Mouse (Mus musculus) large intestine, adult 2 months (tissue): ENCODE data around the gene Resp18. TPM values are rescaled to one million over a fixed set of nuclear protein-coding genes. Genes with fewer than 3 reads are reported as not detected.

Experiments used
- DNase-seq: peaks from one replicate; pipeline ENCODE4 v3.0.0-alpha.2; 2012; ENCODE audit warnings: low read depth, low spot score
- WGBS: fragments of 180-500 bp; shearing (Covaris S2); methylation state at CpG from one replicate; pipeline ENCODE4 v1.1.7; 2018; 5-methylcytosine and 5-hydroxymethylcytosine counted together
- polyA plus RNA-seq: library from polyadenylated mRNA; depleted of rRNA; stranded (reverse); fragments of >200 nt; gene quantifications from 2 replicates; pipeline ENCODE4 v1.2.3, GENCODE M21; 2012; rRNA removed

Resp18 gene
- polyA plus RNA-seq: 14.0 and 17.7 TPM in 2 replicates

- WGBS: 15% methylated on average over 13 of the region's 13 CpGs
- DNase-seq: no peak
Observed at GRCm38 (mm10) chr1:75278228-75278627, at the start of gene Resp18. Gene Resp18 (minus strand): TSS chr1:75278415.

GRCm38 (mm10) chr1:75327461-75327860 is 49.2 kb upstream of the Resp18 start:
- DNase-seq: no peak

DNA sequence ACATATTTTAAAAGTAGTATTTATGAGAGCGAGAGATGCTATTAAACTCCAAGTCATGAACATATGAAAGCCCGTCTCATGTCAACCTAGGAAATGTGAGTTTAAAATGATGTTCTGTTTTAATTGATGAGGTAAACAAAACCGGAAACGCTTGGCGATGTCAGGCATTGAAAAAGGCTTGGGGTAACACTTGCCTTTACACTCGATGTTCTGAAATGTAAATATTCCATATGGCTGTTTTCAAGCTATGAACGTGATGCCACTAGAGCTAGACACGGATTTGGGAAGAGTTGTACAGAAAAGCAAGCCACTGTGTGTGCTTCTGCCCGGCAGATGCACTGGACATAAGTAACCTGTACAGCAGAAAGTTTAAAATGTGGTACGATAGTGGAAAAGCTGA is 41.0 kb upstream of the Resp18 start:
- no peak for DNase-seq
- 78% methylated on average over 10 of the region's 10 CpGs for WGBS

- no peak for DNase-seq
- WGBS: 89% methylated on average over 4 of the region's 4 CpGs
Observed at GRCm38 (mm10) chr1:75318736-75319135, 40.5 kb upstream of the Resp18 start.

GRCm38 (mm10) chr1:75318301-75318700 is 40.1 kb upstream of the Resp18 start:
- 63% methylated on average over 3 of the region's 3 CpGs for WGBS

DNA sequence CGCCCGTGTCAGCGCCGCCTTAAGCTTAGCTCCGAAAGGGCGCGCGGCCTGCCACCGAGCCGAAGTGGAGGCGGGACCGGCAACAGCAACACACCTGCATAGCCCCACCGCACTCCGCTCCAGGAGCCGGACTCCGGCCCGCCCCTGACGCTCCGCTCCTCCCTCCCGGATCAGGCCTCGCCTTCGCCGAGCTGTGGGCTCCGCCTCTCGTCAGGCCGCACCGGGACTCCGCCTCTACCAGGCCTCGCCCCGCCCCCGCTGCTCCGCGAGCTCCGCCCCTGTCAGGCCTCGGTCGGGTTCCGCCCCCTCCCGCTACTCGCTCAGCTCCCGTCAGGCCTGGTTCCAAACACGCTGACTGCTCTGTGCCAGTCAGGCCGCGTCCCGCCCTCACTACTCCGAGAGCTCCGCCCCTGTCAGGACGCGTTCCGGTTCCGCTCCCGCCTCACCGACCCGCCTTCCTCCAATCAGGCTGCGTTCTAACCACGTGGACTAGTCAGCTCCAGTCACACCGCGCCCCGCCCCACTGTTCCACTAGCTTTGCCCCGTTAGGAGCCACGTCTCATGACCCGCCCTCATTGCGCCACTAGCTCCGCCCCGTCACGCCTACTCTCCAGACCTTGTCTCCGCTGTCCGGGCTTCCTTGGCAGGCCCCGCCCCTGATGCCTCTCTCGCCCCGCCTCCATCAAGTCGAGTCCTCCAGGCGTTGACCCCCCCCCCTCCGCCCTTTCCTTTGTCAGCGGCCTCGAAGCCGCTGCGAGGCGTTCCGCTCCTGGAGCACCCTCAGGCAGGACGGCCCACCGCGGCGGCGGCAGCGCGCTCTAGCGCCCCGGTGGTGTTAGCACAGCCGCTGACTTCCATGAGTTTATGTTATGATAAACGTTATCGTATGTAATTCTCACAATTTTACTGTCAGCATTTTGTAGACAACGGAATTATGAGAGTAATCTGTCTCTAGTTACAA is 39.3 kb upstream of the Resp18 start, which contains the start of gene Dnpep:
Gene Dnpep (minus strand): TSS at position 750 of the 961 bp plus-strand sequence.
- under 1% methylated on average over 88 of the region's 92 CpGs for WGBS
- DNase-seq: peak; percentile 100

More at GRCm38 (mm10) chr1:75318301-75318700, 40.1 kb upstream of the Resp18 start:
- DNase-seq: no peak

- WGBS: under 1% methylated on average over 20 of the region's 20 CpGs
- DNase-seq: peak; percentile 79
Observed at GRCm38 (mm10) chr1:75316861-75317240, 38.6 kb upstream of the Resp18 start.

DNA sequence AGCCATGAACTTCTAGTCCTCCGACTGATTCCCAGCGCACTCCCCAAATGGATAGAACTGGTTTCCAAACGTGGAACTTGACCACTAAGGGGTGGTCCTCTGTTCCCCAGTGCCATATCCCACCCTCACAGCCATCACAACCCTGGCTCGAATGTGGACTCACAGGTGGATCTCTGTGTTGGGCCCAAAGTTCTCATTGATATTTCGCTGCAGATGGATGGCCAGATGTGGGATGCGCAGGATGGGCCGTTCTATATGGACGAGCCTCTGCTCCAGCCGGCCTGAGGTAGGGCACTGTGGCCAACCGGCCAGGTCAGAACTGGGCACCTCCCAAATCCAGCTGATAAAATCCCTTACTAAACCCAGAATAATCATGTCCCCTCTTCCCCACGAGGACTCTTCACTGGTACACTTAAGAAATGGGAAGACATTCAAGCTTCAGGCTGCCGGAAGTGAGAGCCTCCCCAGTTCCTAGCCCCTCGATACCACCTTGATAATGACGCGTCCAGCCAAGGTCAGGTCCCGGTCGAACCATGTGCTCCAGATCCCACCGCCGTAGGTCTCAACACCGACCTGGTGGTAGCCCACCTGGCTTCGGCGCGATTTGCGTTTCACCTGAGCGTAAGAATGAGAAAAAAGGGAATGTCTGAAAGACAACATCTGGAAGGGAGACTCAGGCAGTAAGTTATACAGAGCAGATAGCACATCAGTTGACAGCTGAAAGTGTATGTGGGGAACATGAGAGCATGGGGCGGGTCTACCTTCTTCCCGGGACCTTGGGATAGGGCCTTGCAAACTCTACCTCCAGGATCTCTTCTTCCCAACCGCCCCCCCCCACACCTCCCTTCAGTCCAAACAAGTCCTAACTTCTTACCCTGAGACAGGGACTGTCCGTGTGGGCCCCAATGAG is 37.5 kb upstream of the Resp18 start:
- 83% methylated on average over 29 of the region's 29 CpGs for WGBS
- no peak for DNase-seq

GRCm38 (mm10) chr1:75315011-75315410 is 36.8 kb upstream of the Resp18 start:
- WGBS: 90% methylated on average over 6 of the region's 6 CpGs

GRCm38 (mm10) chr1:75311694-75312093 is 33.5 kb upstream of the Resp18 start:
- 94% methylated on average over 6 of the region's 6 CpGs for WGBS
- no peak for DNase-seq

More at GRCm38 (mm10) chr1:75315011-75315410, 36.8 kb upstream of the Resp18 start:
- no peak for DNase-seq

- 82% methylated on average over 2 of the region's 2 CpGs for WGBS
- no peak for DNase-seq
Observed at GRCm38 (mm10) chr1:75304662-75305061, 26.4 kb upstream of the Resp18 start.

DNA sequence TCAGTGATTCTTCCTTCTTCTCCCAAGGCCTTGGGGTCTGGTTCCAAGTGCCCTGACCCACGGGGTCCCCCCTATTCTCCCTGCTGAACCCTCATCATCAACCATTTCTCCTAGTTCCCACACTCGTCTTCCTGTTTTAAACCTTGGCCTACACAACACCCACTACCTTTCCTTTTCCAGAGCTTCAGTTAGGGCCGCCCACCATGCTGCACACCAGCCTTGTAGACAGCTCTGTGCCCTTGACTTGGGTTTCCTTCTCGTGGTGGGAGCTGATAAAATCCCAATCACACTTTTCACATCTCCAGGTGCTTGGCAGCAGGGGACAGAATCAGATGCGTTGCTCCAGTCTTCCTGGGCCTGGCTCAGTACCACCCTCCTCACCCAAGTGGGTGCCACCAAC is 16.1 kb upstream of the Resp18 start:
- no peak for DNase-seq
- WGBS: 75% methylated on average over 5 of the region's 5 CpGs

DNA sequence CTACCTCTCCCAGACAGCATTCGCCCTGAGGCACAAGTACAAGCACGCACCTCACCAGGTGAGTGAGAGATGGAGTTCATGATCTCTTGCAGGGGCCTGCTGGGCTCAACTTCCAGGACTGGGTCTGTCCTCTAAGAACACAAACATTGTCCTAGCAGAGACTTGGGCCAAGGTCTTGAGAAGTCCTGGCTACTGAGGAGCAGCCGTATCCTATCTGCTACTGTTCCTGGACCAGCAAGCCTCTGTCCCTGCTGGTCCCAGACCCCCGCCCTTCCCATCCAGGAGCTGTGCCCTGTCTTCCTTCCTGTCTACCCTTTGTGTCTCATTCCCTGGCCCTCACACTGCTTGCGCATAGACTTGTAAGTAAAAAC is 15.1 kb upstream of the Resp18 start:
- no peak for DNase-seq
- WGBS: 80% methylated on average over 5 of the region's 5 CpGs

- WGBS: 27% methylated on average over 12 of the region's 12 CpGs
Observed at GRCm38 (mm10) chr1:75292476-75293330, 14.5 kb upstream of the Resp18 start.

GRCm38 (mm10) chr1:75291321-75291720 is 13.1 kb upstream of the Resp18 start:
- WGBS: 85% methylated on average over 8 of the region's 8 CpGs
- DNase-seq: no peak

More at GRCm38 (mm10) chr1:75292476-75293330, 14.5 kb upstream of the Resp18 start:
- DNase-seq: no peak

- no peak for DNase-seq
Observed at GRCm38 (mm10) chr1:75290582-75290981, 12.4 kb upstream of the Resp18 start.

- 56% methylated on average over 8 of the region's 8 CpGs for WGBS
- DNase-seq: no peak
Observed at GRCm38 (mm10) chr1:75289888-75290431, 11.7 kb upstream of the Resp18 start.

DNA sequence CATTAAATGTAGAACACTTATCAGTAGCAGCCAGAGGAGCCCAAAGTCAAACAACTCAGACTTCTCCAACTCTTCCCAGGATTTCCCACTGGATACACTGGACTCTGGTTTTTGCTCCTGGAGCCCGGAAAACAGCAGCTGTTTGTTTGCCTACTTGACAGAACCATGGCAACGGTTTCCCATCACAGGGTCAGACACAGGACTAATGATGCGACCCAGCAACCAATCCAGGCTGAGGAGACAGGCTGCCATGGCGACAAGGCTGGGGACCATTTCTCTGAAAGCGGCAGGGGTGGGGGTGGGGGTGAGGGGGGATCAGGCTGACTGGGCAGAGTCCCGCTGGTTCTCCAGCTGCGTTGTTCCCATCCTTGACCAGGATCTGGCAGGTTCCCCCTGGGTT is 11.2 kb upstream of the Resp18 start:
- 19% methylated on average over 7 of the region's 7 CpGs for WGBS
- no peak for DNase-seq

GRCm38 (mm10) chr1:75284911-75285310 is 6.7 kb upstream of the Resp18 start:
- no peak for DNase-seq
- WGBS: 81% methylated on average over 7 of the region's 7 CpGs
